Mouse (Mus musculus): Measurements from ENCODE around the gene Gfy.

Gfy gene

GRCm38 (mm10) chr7:45151303-45151702 is 28.1 kb downstream of the Gfy start:
- DNase-seq (ENCODE audit: low read depth in 2 of 2, low spot score in 2 of 2) = no peak

DNA sequence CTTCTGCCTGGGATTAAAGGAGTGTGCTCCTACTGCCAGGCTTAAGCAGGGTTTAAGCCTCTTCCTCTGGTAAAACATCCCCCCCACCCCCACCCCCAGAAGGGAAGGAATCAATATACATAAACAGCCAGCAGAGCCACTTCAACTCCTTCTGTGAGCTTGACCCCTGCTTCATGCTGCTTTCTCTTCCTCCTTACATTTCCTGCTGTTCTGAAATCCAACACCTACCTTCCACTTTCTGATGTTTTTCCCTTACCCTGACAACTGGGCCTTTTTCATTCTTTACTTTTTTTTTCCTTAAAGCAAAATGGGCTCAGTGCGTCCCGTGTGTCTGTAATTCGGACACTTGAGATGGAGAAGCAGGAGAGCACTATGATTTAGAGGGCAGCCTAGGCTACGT is 29.0 kb downstream of the Gfy start:
- DNase-seq (ENCODE audit: low read depth in 2 of 2, low spot score in 2 of 2) = no peak

- DNase-seq (ENCODE audit: low read depth in 2 of 2, low spot score in 2 of 2) = no peak
Measured at GRCm38 (mm10) chr7:45149545-45149944, 29.8 kb downstream of the Gfy start.

DNA sequence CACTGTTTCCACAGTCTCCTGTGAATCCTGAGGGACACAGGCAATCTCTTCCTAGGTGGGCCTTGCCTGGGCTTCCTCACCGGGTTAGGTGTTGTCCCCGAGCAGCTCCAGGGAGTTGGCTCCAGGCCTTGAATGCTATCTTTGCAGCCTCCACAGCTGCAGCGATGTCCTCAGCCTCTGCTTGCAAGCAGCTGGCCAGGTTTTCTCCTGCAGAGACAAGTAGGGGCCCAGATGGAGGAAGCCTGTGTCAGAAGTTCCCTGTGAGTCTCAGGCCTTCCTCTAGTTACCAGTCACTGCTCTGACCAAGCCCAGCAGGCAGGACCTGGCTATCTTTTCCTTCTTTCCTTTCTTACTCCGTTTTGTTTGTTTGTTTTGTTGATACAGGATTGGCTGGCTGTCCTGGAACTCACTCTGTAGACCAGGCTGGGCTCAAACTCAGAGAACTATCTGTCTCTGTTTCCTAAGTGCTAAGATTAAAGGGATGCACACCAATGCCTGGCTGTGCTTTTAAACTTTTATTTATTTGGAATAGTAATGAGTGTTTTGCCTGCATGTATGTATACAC is 30.8 kb downstream of the Gfy start:
- DNase-seq (ENCODE audit: low read depth in 2 of 2, low spot score in 2 of 2) = no peak

DNA sequence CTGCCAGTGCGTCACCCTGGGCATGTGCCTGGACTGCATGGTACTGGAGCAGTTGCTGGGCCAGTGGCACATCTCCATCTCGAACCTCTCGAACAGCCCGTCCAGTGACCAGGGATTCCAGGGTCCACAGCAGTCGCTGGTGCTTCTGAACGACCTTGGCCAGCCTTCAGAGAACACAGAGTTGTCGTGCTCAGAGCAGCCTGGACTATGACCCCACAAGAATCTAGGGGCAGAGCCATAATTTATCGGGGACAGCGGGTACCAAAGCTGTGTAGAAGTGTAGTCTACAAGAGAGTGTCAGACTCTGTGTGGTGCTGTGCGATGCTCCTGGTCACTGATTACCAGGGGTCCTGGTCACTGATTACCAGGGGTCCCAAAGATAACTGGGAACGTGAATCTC is 31.5 kb downstream of the Gfy start:
- DNase-seq (ENCODE audit: low read depth in 2 of 2, low spot score in 2 of 2) = no peak

GRCm38 (mm10) chr7:45147267-45147666 is 32.1 kb downstream of the Gfy start:
- DNase-seq (ENCODE audit: low read depth in 2 of 2, low spot score in 2 of 2) = no peak

- DNase-seq (ENCODE audit: low read depth in 2 of 2, low spot score in 2 of 2) = no peak
Measured at GRCm38 (mm10) chr7:45145460-45145859, 33.9 kb downstream of the Gfy start.

GRCm38 (mm10) chr7:45144368-45145174 is 34.8 kb downstream of the Gfy start:
- DNase-seq (ENCODE audit: low read depth in 2 of 2, low spot score in 2 of 2) = no peak

DNA sequence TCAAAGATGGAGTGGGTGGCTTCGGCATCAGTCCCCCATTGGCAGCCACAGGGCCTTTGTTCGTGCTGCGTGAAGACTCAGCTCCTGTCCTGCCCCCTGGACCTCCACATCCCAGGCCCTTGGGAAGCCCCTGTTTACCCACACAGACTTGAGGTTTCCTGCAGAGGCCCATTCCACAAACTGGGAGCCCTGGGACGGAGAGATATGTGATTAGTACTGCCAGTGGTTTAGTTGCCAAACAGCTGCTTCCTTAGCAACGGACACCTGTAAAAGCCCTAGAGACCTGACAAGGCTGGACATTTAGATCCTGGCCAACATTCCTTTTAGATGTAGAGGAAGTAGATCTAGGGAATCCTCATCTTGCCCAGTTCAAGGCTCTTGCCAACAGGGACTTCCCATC is 37.5 kb downstream of the Gfy start:
- no peak for DNase-seq (ENCODE audit: low read depth in 2 of 2, low spot score in 2 of 2)

DNA sequence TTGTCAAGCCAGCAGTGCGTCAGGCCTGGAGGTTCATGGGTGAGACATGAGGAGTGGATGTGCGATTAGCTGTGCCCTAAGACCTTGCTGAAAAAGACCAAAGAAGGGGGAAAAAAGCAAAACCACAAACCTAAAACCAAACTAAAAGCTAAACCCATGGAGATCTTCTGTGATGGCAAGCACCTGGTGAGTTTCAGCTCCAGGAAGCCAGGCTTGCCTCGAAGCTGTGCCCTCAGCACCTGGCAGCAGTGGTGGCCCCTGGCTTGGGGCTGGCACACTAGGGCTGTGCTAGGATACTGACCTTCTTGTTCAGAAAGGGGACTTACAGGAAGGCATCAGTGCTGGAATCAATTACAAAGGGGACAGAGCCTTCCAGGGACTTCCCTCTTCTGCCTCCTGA is 38.0 kb downstream of the Gfy start:
- no peak for DNase-seq (ENCODE audit: low read depth in 2 of 2, low spot score in 2 of 2)

DNA sequence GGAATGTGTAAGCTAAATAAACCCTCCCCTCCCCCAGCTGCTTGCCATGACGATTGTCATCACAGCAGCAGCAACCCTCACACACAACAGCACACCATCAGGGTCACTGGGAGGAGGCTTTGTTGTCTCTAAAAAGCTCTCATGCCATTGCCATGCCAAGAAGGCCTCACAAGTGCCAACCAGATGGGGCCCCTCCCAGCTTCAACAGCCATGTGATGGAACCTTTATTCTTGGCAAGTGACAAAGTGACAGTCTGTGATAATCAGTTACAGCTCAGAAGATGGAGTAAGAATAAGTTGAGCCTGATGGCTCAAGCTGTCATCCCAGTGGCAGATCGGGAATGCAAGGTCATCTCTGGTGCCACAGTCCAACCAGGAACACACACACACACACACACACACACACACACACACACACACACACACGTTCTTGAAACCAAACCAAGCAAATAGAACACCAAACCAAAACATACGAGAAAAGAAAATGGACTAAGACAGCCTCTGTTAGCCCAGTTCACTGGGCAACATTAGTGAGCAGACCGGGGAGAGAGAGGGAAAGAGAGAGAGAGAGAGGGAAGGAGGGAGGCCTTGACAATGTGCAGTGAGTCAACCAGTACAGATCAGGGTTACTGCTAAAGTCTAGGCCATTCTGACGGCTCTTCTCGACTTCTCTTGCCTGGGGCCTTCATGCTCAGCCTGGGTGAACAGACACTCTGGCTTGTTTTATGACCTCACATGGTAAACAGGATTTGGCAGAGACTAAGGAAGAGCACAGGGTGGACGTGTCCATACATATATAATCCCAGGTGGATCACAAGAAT is 39.3 kb downstream of the Gfy start:
- no peak for DNase-seq (ENCODE audit: low read depth in 2 of 2, low spot score in 2 of 2)

DNA sequence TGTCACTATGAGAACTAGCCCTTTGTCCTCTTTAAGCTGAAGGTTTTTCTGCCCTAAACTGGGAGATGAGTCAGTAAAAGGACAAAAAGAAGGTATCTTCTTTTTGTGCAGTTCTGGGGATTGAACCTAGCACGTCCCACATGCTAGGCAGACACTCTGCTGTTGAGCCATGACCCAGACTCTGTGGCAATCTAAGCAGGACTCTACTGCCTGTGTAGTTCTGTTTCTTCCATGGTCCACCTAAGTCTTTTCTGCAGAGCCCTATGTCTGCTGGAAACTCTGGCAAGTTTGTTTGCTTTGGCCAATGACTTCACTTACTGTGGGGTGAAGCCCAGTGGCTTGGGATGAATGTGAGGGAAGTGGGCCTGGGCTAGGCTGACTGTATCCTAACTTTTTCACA is 41.0 kb downstream of the Gfy start:
- no peak for DNase-seq (ENCODE audit: low read depth in 2 of 2, low spot score in 2 of 2)

DNA sequence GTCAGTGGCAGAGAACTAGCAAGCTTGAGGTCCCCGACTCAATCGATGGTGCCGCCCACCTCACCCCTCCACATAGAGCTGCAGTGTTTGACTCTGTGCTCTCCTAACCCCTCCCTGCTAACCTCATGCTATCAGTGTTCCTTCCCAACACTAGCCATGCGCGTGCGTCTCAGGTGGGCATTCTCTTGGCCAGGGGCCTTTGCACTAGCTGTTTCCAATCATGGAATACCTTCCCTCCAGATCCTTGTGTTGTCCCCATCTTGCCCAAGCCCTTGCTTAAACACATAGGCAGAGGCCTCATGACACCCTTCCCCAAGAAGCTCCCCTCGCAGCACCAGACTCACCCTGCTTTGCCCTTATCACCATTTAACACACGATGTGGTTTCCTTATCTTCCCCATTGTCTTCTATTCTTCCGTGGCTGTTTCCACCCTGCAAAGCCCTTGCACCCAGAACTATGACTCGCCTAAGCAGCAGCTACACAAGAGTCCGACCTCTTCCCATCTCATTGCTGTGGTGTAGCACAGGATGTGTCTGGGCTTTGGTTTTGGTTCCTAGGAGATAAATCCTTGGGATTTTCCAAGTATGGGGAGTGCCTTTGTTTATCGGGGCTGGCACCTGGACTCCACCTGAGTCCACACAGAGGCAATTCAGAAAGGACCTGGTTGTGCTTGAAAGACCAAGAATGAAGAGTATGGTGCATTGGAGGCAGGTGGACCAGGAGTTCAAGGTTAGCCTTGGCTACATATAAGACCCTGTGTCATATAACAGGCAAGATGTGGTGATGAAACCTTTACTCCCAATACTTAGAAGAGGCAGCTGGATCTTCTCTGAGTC is 42.0 kb downstream of the Gfy start:
- no peak for DNase-seq (ENCODE audit: low read depth in 2 of 2, low spot score in 2 of 2)

DNA sequence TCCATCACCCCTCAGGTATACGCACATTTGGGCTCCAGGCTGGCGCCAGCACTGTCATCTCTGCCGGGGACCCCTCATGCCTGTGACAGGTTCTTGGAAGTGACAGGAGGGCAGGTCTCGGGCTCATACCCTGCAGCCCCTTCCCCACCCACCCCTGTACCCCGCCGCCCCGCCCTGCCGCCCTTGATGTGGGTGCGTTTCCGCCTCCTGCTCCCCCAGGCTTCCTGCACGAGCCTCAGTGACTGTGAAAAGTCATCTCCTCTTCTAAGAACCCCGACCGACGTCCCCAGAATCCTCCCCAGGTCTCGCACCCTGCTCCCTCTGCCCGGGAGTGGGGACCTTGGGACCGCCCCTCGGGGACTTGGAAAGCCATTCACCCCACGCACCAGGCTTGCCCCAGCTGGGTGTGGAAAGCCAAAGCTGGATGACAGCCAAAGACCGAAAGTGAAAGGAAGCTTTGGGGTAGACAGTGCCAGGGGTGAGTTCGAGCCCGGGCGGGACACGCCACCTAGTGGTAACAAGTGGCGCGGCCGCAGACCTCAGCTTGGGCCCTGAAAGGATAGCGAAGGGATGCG is 43.3 kb downstream of the Gfy start, which contains the start of the genes Gm45713 and Flt3l:
Gene Gm45713, minus strand, starts transcription at position 239 of the 575 bp plus-strand sequence.
Gene Flt3l, minus strand, starts transcription at position 440 of the 575 bp plus-strand sequence.
- DNase-seq (ENCODE audit: low read depth in 2 of 2, low spot score in 2 of 2) = peak; percentile 91 to 94

DNA sequence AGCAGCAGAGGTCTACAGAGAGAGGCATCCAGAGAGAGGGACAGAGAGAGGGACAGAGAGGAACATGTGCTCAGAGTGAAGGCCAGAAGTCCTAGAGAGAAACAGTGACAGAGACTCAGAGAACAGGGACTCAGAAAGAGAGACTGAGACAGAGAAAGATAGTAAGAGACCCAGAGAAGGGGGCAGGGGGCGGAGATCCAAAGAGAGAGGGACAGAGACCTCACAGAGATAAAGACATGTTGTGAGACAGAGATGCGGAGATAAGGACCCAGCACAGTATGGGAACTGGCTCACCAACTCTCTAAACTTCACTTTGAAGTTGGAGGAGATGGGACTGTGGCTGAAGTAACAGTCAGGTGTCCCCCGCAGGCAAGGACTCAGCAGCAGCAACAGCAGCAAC is 44.0 kb downstream of the Gfy start:
- DNase-seq (ENCODE audit: low read depth in 2 of 2, low spot score in 2 of 2) = no peak

GRCm38 (mm10) chr7:45134544-45135026 is 44.8 kb downstream of the Gfy start:
- no peak for DNase-seq (ENCODE audit: low read depth in 2 of 2, low spot score in 2 of 2)

DNA sequence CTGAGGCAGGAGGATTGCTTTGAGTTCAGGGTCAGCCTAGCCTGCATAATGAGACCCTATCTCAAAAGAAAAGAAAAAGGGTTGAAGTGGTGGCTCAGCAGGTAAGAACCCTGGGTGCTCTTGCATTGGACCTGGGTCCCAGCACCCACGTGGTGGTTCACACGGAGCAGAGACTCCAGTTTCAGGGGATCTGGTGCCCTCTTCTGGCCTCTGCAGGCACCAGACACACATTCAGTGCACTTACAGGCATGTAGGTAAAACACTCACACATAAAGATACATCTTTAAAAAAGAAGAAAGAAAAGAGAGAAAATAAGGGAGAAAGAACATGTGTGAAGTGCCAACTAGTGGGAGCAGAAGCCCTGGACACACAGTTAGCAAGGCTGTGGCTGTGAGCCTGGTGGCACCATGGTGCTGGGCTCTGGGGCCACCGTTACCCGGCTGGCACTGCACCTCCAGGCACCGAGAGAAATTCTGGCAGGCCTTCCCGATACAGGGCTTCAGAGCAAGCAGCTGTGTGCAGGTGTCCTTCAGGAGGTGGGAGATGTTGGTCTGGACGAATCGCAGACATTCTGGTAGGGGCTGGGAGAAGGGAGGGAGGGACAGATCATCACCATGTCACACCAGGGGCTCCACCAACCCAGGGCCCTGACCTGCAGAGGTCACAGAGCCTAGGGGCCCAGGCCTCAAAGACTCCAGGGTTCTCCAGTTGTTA is 45.8 kb downstream of the Gfy start:
- DNase-seq (ENCODE audit: low read depth in 2 of 2, low spot score in 2 of 2) = no peak

GRCm38 (mm10) chr7:45131850-45132249 is 47.5 kb downstream of the Gfy start:
- DNase-seq (ENCODE audit: low read depth in 2 of 2, low spot score in 2 of 2) = no peak

DNA sequence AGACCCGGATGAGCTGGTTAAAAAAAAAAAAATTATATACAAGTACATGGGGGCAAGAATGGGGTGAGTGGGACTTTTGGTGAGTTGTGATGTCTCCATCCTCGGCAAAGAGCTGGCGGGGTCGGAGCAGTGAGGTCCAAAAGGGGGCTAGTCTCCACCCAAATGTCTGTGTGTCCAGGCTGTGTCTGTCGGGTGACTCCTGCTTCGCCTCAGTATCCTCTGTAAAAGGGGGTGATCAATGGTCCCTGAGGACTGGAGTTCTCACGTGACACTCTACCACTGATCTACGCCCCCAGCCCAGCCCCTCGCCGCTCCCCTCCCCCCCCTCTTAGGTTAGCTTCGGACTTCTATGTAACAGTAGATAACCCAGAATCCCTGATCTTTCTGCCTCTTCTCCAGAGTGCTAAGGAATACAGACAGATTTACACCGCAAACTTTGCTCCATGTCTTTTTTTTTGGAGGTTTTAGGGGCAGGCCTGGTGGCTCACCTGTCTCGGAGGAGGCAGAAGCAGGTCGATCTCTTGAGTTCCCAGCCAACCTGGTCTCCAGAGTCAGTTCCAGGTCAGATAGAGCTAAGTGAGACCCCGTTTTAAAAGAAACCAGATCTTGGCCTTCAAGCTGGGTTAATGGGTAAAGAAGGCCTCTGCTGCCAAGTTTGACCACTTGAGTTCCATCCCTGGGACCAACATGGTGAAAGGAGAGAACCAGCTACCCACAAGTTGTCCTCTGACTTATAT is 49.4 kb downstream of the Gfy start:
- no peak for DNase-seq (ENCODE audit: low read depth in 2 of 2, low spot score in 2 of 2)
